Mouse (Mus musculus): ENCODE data around the gene Bdh2. TPM values are rescaled to one million over a fixed set of nuclear protein-coding genes. Genes with fewer than 3 reads are reported as not detected.
A peak's percentile ranks its signal among the peaks of the same experiment; 100 is the strongest.

The Bdh2 gene
- total and polyA plus RNA-seq, 3 experiments = 0.22 to 0.23 TPM; not detected in 1

DNA sequence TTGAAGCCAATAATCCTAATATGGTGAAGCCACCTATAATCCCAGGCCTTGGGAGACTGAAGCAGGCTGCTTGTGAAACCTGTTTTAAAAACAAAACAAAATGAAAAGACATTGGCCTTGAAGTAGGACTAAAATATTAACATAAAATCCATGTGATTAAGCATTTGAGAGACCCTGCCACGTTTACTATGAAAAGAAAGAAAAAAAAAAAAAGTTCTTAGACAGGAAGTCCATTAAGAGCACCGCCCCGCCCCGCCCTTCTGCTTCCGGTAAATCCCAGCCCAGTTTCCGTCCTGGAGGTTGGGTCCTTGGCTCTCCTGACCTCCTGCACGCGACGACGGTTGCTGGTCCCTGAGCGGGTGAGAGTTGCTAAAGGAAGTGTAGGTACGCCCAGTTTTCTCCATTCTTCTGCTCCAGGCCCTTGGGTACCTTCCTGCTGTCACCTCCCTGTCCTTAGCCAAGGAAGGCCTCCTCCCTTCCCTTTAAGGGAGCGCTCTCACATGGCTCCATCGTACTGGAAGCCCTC is 66.8 kb downstream of the Bdh2 start, which contains the start of gene Slc9b1:
Slc9b1 (plus strand) TSS at position 291 of the 526 bp plus-strand sequence.
- Histone ChIP-seq H3K36me3 (ENCODE audit: control insufficient read depth in 1 of 2, insufficient read depth in 2 of 2, low read length in 2 of 2) (no peaks in the 10 kb centered on the region), H3K9me3 (replicated peaks; ENCODE audit: insufficient read depth, low read length) (no peaks in the 10 kb centered on the region), H3K79me2 (ENCODE audit: control insufficient read depth, insufficient read depth, low read length, poor library complexity) (no peaks in the 10 kb centered on the region), H3K4me1 (ENCODE audit: control insufficient read depth in 1 of 2, insufficient read depth in 2 of 2, low read length in 2 of 2) (no peaks in the 10 kb centered on the region), H3K9ac (ENCODE audit: control insufficient read depth, low read depth, low read length, poor library complexity, severe bottlenecking) (no peak within 1 kb of the TSS), H3K27me3 (ENCODE audit: control insufficient read depth in 1 of 2, insufficient read depth in 2 of 2, low read length in 2 of 2) (no peaks in the 10 kb centered on the region), H3K27ac (ENCODE audit: control insufficient read depth, low read depth, low read length) (no peak within 1 kb of the TSS), H3K4me3 (ENCODE audit: control insufficient read depth in 1 of 2, insufficient read depth in 1 of 2, low read depth in 2 of 2, low read length in 2 of 2) (no peak within 1 kb of the TSS)
- TF ChIP-seq UBTF (IDR thresholded peaks at IDR 0.05; ENCODE audit: borderline replicate concordance, insufficient read depth, low read depth, low read length) (no peak), HCFC1 (IDR thresholded peaks at IDR 0.05; ENCODE audit: low read depth, low read length) (no peak), E2F4 (IDR thresholded peaks at IDR 0.05; ENCODE audit: borderline replicate concordance, low read depth, low read length) (no peak), ZNF384 (IDR thresholded peaks at IDR 0.05; ENCODE audit: low read depth, low read length) (0 out of 2 replicates have a peak, but pooled peaks have one; percentile 13), GABPA (IDR thresholded peaks at IDR 0.05; ENCODE audit: low read depth, low read length) (no peak)
- no peak for DNase-seq (ENCODE audit: low read depth, low spot score)

DNA sequence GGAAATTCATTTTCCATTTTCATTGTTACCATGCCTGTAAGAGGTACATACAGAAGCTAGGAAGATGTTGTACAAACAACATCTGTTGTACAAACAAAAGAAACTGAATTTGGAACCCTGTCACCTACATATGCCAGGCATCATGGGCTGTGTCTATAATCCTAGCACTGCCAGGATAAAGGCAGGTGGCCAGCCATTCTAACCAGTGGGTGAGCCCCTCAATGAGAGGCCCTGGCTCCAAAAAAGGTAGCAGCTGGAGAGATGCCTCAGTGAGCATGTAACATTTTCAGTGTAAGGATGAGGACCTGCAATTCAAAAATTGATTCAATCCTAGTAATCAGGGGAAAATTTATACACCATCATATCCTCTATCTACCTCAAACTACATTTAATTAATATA is 68.0 kb downstream of the Bdh2 start:
- H3K4me3 ChIP-seq (ENCODE audit: control insufficient read depth in 1 of 2, insufficient read depth in 1 of 2, low read depth in 2 of 2, low read length in 2 of 2) = no peak overlapping the region
- H3K9ac ChIP-seq (ENCODE audit: control insufficient read depth, low read depth, low read length, poor library complexity, severe bottlenecking) = no peak overlapping the region
- H3K79me2 ChIP-seq (ENCODE audit: control insufficient read depth, insufficient read depth, low read length, poor library complexity) = no peaks in the 10 kb centered on the region
- no peak overlapping the region for H3K27ac ChIP-seq (ENCODE audit: control insufficient read depth, low read depth, low read length)
- H3K4me1 ChIP-seq (ENCODE audit: control insufficient read depth in 1 of 2, insufficient read depth in 2 of 2, low read length in 2 of 2) = no peaks in the 10 kb centered on the region
- no peaks in the 10 kb centered on the region for H3K36me3 ChIP-seq (ENCODE audit: control insufficient read depth in 1 of 2, insufficient read depth in 2 of 2, low read length in 2 of 2)
- no peaks in the 10 kb centered on the region for H3K9me3 ChIP-seq (replicated peaks; ENCODE audit: insufficient read depth, low read length)
- no peak for DNase-seq (ENCODE audit: low read depth, low spot score)
- no peak for TF ChIP-seq SIN3A (IDR thresholded peaks at IDR 0.05; ENCODE audit: low read length)
- no peak for TF ChIP-seq USF2 (IDR thresholded peaks at IDR 0.05; ENCODE audit: borderline replicate concordance in 1 of 2, insufficient read depth in 1 of 2, low read depth in 1 of 2, low read length in 2 of 2)
- no peak for TF ChIP-seq ETS1 (IDR thresholded peaks at IDR 0.05; ENCODE audit: low read depth, low read length)
- no peak for TF ChIP-seq MAX (IDR thresholded peaks at IDR 0.05; ENCODE audit: low read length)
- TF ChIP-seq POLR2A (IDR thresholded peaks at IDR 0.05; ENCODE audit: control insufficient read depth in 1 of 2, insufficient read depth in 1 of 2, low read depth in 1 of 2, low read length in 2 of 2, poor library complexity in 1 of 2) = no peak
- no peak for TF ChIP-seq HCFC1 (IDR thresholded peaks at IDR 0.05; ENCODE audit: low read depth, low read length)
- no peak for TF ChIP-seq POLR2AphosphoS5 (IDR thresholded peaks at IDR 0.05; ENCODE audit: borderline replicate concordance, low read depth, low read length)
- no peak for TF ChIP-seq TBP (IDR thresholded peaks at IDR 0.05; ENCODE audit: low read depth, low read length)
- no peak for TF ChIP-seq USF1 (IDR thresholded peaks at IDR 0.05; ENCODE audit: low read depth, low read length)
- TF ChIP-seq CTCF (IDR thresholded peaks at IDR 0.05 in 2 of 3, conservative IDR thresholded peaks at IDR 0.05 in 1 of 3; ENCODE audit: control insufficient read depth in 1 of 3, insufficient read depth in 1 of 3, low read depth in 2 of 3, low read length in 3 of 3, poor library complexity in 1 of 3, severe bottlenecking in 1 of 3) = no peak
- TF ChIP-seq GATA1 (IDR thresholded peaks at IDR 0.05; ENCODE audit: low read depth, low read length) = no peak
- TF ChIP-seq NELFE (IDR thresholded peaks at IDR 0.05; ENCODE audit: low read depth, low read length) = no peak
- TF ChIP-seq CHD2 (IDR thresholded peaks at IDR 0.05; ENCODE audit: low read length) = no peak
- H3K27me3 ChIP-seq (ENCODE audit: control insufficient read depth in 1 of 2, insufficient read depth in 2 of 2, low read length in 2 of 2) = no peaks in the 10 kb centered on the region; a peak in 1 of 4 replicates
